Mouse (Mus musculus) liver, postnatal 0 days (tissue): ENCODE measurements at regions not wholly inside any gene's neighbourhood (a gene's known extent, or its start where the extent isn't known, plus 50 kb on each side); places are given as distances from the start of the nearest gene placed in this dataset.

Experiments
- CTCF ChIP-seq: sonication (generic); IDR thresholded peaks from 2 replicates; pipeline ENCODE4 v1.5.1; 2016; ENCODE audit warnings: antibody characterized with exemption, low read depth
- EP300 ChIP-seq: IDR thresholded peaks from 2 replicates; pipeline ENCODE4 v1.6.1; 2016; ENCODE audit warnings: antibody characterized with exemption, low read depth, mild to moderate bottlenecking

DNA sequence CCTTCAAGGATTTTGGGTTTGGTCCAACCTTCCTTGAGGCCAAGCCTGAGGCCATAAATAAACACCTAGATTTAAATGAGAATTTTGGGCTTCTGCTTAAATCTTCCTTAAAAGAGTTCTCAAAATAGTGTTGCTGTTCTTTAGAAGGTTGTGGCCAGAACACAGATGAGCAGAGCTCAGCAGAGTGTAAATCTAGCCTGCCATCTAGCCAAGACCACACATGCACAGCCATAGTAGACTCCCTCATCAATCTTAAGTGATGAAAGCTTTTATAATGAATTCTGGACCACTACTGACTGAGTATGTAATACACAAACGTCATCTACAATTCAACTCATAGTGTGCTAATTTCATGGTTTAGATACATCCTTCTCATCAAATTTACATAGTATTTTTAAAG is 585.3 kb downstream of the Tfec start:
- TF ChIP-seq EP300: no peak
- TF ChIP-seq CTCF: no peak
